Mouse (Mus musculus) ES-Bruce4 (cell line): ENCODE data around the gene 4930404H24Rik.

Experiments
- CTCF ChIP-seq: IDR thresholded peaks from one replicate; pipeline ENCODE4 v1.8.1; 2011; ENCODE audit warnings: low read depth, low read length
- EP300 ChIP-seq: IDR thresholded peaks from 2 replicates; pipeline ENCODE4 v1.6.1; 2011; ENCODE audit warnings: low read depth, low read length; ENCODE audit not compliant: insufficient read depth

DNA sequence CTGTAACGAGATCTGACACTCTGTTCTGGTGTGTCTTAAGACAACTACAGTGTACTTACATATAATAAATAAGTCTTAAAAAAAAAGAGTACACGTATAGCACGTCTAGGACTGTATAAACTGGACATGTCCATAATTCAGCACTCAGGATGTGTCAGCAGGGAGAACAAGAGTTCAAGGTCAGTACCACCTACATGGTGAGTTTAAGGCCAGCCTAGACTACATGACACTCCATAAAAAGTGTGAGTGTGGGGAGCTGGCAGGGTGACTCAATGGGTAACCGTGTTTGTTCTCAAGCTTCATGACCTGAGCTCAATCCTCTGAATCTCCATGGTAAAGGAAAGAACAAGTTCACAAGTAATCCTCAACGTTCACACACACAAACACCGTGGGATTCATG is 44.1 kb upstream of the 4930404H24Rik start:
- TF ChIP-seq CTCF: no peak
- no peak for TF ChIP-seq EP300
